Mouse (Mus musculus) large intestine, adult 2 months (tissue): ENCODE data around the gene Msl1. TPM values are rescaled to one million over a fixed set of nuclear protein-coding genes. Genes with fewer than 3 reads are reported as not detected.
"Not testable (repeated sequence)": the region's sequence is repeated elsewhere in the genome, so short reads cannot be mapped to it uniquely, and the experiment has no call there.

Source experiments
- DNase-seq: peaks from one replicate; pipeline ENCODE4 v3.0.0-alpha.2; 2012; ENCODE audit warnings: low read depth, low spot score
- WGBS: fragments of 180-500 bp; shearing (Covaris S2); methylation state at CpG from one replicate; pipeline ENCODE4 v1.1.7; 2018; 5-methylcytosine and 5-hydroxymethylcytosine counted together
- polyA plus RNA-seq: library from polyadenylated mRNA; depleted of rRNA; stranded (reverse); fragments of >200 nt; gene quantifications from 2 replicates; pipeline ENCODE4 v1.2.3, GENCODE M21; 2012

The Msl1 gene
- polyA plus RNA-seq, 1 experiment = 22.1 TPM

GRCm38 (mm10) chr11:98789824-98790223, 5.5 kb upstream of the Msl1 start:
- DNase-seq = no peak
- 14% methylated on average over 5 of the region's 5 CpGs for WGBS

DNA sequence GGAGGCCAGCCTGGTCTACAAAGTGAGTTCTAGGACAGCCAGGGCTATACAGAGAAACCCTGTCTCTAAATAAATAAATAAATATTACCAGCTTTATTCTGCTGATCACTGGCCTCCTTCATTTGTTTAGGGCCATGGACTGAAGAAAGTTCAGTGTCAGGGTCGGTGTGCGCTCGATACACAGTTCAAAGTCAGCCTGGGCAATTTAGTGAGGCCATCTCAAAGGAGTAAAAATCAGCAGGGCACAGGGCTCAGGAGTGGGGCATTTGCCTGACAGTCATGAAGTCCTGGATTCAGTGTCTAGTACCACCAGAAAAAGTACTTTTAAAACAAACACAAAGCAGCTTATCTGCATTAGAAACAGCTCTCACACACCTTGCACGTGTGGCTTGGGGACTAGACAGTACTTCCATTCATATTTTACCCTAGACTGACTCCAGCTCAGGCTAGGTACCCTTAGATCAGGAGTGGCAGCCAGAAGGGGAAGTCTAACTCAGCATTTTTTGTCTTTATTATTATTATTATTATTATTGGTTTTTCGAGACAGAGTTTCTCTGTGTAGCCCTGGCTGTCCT, 4.6 kb upstream of the Msl1 start:
- 48% methylated on average over 5 of the region's 5 CpGs for WGBS
- DNase-seq = no peak

- 74% methylated on average over 1 of the region's 1 CpGs for WGBS
- no peak for DNase-seq
Observed at GRCm38 (mm10) chr11:98791448-98791847, 3.9 kb upstream of the Msl1 start.

GRCm38 (mm10) chr11:98792081-98792480, 3.2 kb upstream of the Msl1 start:
- 43% methylated on average over 4 of the region's 4 CpGs for WGBS
- DNase-seq = no peak

DNA sequence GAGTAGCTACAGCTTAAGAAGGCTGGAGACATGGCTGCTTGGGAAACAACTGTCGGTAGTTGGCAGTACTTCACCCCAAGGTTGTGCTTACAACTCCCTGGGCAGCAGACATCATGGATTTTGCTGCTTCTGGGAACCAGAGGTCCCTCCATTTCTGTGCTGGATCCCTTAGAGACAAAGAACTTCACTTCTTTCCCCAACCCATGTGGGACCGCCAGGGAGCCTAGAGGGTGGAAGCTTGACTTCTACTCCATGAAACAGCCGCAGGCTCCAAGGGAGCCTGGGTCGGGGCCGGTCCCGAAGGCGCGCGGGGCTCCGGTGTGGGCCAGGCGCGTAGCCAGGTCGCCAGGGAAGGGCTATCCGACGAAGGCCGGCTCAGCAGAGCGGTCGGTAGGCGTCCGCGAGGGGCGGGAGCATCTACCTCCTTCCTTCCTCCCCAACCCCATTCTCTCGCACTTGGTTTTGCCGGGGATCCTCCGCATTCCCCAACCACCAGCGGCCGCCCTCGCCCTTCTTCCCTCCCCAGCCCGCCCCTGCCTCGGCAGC, 774 bp upstream of the Msl1 start:
- DNase-seq = no peak

DNA sequence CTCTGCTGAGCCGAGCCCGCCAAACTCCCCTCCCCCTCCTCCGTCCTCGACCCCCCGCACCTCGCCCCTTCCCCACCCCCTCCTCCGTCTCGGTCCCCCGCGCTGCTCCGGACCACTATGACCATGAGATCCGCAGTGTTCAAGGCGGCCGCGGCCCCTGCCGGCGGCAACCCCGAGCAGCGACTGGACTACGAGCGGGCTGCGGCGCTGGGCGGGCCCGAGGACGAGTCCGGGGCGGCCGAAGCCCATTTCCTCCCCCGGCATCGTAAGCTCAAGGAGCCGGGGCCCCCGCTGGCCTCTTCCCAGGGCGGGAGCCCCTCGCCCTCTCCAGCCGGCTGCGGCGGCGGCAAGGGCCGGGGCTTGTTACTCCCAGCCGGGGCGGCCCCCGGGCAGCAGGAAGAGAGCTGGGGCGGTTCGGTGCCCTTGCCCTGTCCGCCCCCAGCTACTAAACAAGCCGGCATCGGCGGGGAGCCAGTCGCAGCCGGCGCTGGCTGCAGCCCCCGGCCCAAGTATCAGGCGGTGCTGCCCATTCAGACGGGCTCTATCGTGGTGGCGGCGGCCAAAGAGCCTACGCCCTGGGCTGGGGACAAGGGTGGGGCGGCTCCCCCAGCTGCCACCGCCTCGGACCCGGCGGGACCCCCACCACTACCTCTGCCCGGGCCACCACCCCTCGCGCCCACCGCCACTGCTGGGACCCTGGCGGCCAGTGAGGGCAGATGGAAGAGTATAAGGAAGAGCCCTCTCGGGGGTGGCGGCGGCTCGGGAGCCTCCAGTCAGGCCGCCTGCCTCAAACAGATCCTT, 598 bp downstream of the Msl1 start:
- no peak for DNase-seq
- WGBS = under 1% methylated on average over 70 of the region's 74 CpGs

More for the DNA sequence above, 774 bp upstream of the Msl1 start:
- WGBS = under 1% methylated on average over 27 of the region's 30 CpGs

GRCm38 (mm10) chr11:98796515-98797216, 1.4 kb downstream of the Msl1 start:
- 1% methylated on average over 23 of the region's 23 CpGs for WGBS
- no peak for DNase-seq

- DNase-seq = no peak
- 4% methylated on average over 5 of the region's 5 CpGs for WGBS
Observed at GRCm38 (mm10) chr11:98797306-98797705, 2.0 kb downstream of the Msl1 start.

GRCm38 (mm10) chr11:98797909-98798308, 2.6 kb downstream of the Msl1 start:
- WGBS = 38% methylated on average over 4 of the region's 4 CpGs
- DNase-seq = no peak

DNA sequence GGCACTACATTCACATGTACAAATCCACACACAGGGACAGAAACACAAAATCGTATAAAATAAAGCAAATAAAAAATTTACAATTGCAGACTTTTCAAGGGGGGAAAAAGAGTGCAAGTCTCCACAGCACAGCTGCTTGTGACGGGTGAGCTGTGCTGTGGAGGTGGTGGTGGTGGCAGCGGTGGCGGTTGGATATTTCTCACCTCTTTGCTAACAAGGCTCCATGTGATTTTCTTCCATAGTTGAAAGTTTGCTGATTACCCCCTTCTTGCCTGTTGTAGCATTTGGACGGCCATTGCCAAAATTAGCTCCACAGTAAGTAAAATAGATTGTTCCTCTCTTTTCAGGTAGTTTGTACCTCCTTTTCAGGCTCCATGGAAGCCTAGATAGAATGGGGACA, 9.3 kb downstream of the Msl1 start, which contains the start of gene Casc3:
Gene Casc3, plus strand, starts transcription at position 301 of the 400 bp plus-strand sequence.
- DNase-seq = no peak
- WGBS = 89% methylated on average over 5 of the region's 5 CpGs

DNA sequence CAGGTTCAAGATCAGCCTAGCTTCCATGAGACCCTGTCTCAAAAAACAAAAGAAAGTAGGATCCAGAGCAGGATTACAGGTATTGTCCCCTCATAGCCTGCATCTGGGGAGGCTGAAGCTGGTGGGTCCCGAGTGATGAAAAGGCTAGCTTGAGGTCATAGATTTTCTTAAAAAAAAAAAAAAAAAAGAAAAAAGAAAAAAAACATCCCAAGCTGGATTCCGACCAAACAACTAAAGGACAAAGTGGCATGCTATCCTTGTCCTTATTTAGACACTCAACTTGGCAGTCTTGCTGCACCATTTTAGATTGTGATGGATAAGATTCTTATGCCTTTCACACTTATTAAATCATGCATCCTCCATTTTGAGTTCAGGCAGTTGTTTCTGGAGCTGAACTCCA, 13.1 kb downstream of the Msl1 start:
- WGBS = 89% methylated on average over 2 of the region's 2 CpGs
- no peak for DNase-seq

DNA sequence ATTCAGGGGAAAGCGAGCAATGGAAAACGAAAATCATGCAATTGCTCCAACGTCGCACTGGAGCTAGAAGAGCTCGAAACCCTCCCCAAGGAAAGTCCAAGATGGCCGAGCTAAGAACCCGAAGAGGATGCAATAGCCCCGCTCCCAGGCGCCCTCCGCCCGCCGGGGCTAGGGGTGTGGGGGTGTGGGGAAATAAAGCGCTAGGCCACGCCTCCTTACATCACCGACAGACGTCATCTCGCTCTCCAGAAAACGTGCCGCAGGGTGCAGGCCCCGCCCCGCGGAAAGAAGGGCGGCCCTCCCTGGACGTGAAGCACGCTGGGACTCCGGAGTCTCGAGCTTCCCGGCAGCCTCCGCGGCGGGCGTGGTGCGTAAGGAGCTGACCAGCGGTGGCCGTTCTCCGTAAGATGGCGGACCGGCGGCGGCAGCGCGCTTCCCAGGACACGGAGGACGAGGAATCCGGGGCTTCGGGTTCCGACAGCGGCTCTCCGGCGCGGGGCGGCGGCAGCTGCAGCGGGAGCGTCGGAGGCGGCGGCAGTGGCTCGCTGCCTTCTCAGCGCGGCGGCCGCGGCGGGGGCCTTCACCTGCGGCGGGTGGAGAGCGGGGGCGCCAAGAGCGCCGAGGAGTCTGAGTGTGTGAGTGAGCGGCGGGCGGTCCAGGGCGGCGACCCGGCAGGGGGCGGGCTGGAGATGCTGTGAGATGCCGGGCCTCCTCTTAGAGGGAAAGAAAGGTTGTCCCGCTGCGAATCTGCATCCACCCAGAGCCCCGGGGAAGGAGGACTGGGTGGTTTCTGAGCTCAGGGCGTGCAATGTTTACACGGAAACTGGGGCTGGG, 14.4 kb downstream of the Msl1 start:
- DNase-seq = peak; percentile 95
- under 1% methylated on average over 72 of the region's 84 CpGs for WGBS

- no peak for DNase-seq
- WGBS = 36% methylated on average over 7 of the region's 7 CpGs
Observed at GRCm38 (mm10) chr11:98810686-98811085, 15.4 kb downstream of the Msl1 start.

GRCm38 (mm10) chr11:98816706-98817239, 21.5 kb downstream of the Msl1 start:
- 95% methylated on average over 1 of the region's 1 CpGs for WGBS
- DNase-seq = no peak

DNA sequence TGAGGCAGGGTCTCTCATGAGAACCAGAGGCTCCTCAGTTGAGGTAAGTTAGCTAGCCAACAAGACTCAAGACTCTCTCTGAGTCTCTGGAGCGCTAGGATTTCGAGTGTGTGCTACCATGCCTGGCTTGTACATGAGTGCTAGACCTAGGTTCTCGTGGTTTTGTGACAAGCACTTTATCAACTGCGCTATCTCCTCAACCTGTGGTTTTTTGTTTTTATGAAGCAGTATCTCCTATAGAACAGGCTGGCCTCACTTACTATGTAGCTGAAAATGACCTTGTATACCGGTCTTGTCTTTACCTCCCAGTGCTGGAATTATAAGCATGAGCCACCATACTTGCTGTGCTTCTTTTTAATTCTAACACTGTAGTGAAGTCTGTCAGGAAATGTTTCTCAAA, 25.7 kb downstream of the Msl1 start:
- WGBS = 95% methylated on average over 5 of the region's 5 CpGs
- no peak for DNase-seq

DNA sequence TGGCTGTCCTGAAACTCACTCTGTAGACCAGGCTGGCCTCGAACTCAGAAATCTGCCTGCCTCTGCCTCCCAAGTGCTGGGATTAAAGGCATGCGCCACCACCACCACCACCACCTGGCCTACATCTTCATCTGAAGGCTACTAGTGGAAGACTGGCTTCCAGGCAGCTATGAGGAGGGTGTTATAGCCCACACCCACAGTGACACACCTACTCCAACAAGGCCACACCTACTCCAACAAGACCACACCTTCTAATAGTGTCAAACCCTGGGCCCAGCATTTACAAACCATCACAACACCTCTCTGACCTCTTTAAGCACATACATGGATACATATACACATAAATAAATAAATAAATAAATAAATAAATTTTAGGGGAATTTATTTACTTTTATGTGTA, 30.8 kb downstream of the Msl1 start:
- not testable (repeated sequence) for DNase-seq
- 96% methylated on average over 2 of the region's 2 CpGs for WGBS

DNA sequence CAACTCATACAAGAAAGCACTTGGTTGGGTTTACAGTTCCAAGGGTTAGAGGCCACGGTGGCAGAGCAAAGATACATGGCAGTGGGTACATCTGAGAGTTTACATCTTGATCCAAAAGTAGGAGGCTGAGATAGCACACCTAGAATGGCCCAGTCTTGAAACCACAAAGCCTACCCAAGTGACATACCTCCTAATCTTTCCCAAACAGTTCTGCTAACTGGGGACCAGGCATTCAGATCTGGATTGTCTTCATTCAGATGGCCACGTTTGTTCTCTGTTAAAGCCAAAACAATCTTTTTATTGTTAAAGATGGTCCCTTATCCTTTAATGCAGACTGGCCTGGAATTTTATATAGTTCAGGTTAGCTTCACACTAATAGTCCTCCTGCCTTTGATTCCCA, 32.6 kb downstream of the Msl1 start:
- no peak for DNase-seq
- 70% methylated on average over 2 of the region's 2 CpGs for WGBS

DNA sequence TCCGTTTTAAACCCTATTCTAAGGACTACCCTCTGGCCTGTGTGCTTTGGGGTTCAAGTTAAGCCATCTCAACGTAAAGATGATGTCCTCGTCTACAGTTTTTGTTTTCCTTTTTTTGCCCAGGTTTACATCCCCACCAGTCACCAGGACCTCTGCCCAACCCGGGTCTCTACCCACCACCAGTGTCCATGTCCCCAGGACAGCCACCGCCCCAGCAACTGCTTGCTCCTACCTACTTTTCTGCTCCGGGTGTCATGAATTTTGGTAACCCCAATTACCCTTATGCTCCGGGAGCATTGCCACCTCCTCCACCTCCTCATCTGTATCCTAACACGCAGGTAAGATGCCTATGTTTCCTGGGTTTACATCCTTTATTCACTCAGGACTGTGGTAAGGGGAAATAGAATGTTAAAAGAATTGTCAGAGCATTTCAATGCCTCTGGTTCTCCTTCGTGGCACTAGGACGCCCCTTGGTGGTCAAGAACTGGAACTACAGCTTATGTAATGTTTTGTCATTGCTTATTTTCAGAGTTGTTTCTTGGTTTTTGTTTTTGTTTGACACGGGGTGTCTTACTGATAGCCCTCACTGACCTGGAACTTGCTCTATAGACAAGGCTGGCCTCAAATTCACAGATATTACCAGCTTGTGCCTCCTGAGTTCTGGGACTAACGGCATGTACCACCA, 33.9 kb downstream of the Msl1 start:
- 67% methylated on average over 12 of the region's 12 CpGs for WGBS
- DNase-seq = no peak

- 69% methylated on average over 4 of the region's 4 CpGs for WGBS
- no peak for DNase-seq
Observed at GRCm38 (mm10) chr11:98829875-98830274, 34.6 kb downstream of the Msl1 start.
